Mouse (Mus musculus): ENCODE data around the gene 6430548M08Rik. TPM values are rescaled to one million over a fixed set of nuclear protein-coding genes. Genes with fewer than 3 reads are reported as not detected.

6430548M08Rik gene
- total and polyA plus RNA-seq, 3 experiments, result 6.4 to 20.0 (median 16.1) TPM

DNA sequence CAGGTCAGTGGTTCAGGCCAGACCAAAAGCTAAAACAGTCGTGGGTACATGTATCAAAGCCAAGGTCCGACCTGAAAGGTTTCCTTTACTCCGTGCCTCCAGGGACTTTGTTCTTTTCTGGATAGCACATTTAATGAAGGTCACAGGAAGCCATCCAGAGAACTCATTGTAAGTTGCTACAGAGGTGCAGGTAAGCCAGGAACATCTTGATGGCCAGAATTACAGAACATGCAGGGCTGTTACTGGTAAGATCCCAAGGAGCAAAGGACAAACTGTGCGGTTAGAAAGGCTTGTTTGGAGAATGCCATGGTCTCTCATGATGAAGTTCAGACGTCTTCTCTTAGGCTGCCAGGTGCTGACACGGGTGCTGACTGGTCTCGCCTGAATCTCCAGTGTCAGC is 2.6 kb downstream of the 6430548M08Rik start:
- WGBS, result 68% methylated on average over 7 of the region's 7 CpGs
- peaks cover 26% of the 10 kb centered on the region for H3K4me1 ChIP-seq (ENCODE audit: control insufficient read depth, insufficient read depth, low read length)
- intact Hi-C loops (cut with DNase I), result no loop called here

GRCm38 (mm10) chr8:120118162-120118561 is 4.2 kb downstream of the 6430548M08Rik start:
- intact Hi-C loops (cut with DNase I), result no loop called here
- Histone ChIP-seq H3K4me1 (ENCODE audit: control insufficient read depth, insufficient read depth, low read length) (peaks cover 23% of the 10 kb centered on the region), H3K27ac (no peak overlapping the region; the same call in 1 of the 2 replicates), H3K4me3 (no peak overlapping the region), H3K27me3 (ENCODE audit: control insufficient read depth, insufficient read depth, low read length) (no peaks in the 10 kb centered on the region), H3K9ac (ENCODE audit: low read depth, low read length) (no peak overlapping the region), H3K79me2 (replicated peaks; ENCODE audit: control insufficient read depth, insufficient read depth, low read length) (no peaks in the 10 kb centered on the region; the same call in 1 of the 2 replicates), H3K36me3 (ENCODE audit: control insufficient read depth, insufficient read depth, low read length) (no peaks in the 10 kb centered on the region)
- WGBS, result 43% methylated on average over 9 of the region's 9 CpGs
- DNase-seq, result no peak
- TF ChIP-seq EP300 (IDR thresholded peaks at IDR 0.05; ENCODE audit: insufficient read depth, low read depth, low read length), result no peak
- TF ChIP-seq CTCF (IDR thresholded peaks at IDR 0.05), result no peak
- TF ChIP-seq POLR2A (IDR thresholded peaks at IDR 0.05; ENCODE audit: insufficient read depth, low read depth, low read length), result no peak

More for the DNA sequence above, 2.6 kb downstream of the 6430548M08Rik start:
- DNase-seq, result no peak
- Histone ChIP-seq H3K4me3 (no peak overlapping the region), H3K79me2 (replicated peaks; ENCODE audit: control insufficient read depth, insufficient read depth, low read length) (no peaks in the 10 kb centered on the region; the same call in 1 of the 2 replicates), H3K36me3 (ENCODE audit: control insufficient read depth, insufficient read depth, low read length) (no peaks in the 10 kb centered on the region), H3K9ac (ENCODE audit: low read depth, low read length) (no peak overlapping the region), H3K27me3 (ENCODE audit: control insufficient read depth, insufficient read depth, low read length) (no peaks in the 10 kb centered on the region), H3K27ac (no peak overlapping the region; the same call in 1 of the 2 replicates)
- TF ChIP-seq EP300 (IDR thresholded peaks at IDR 0.05; ENCODE audit: insufficient read depth, low read depth, low read length), result no peak
- TF ChIP-seq CTCF (IDR thresholded peaks at IDR 0.05), result no peak
- TF ChIP-seq POLR2A (IDR thresholded peaks at IDR 0.05; ENCODE audit: insufficient read depth, low read depth, low read length), result no peak

- no peak overlapping the region for H3K9ac ChIP-seq (ENCODE audit: low read depth, low read length)
Measured at GRCm38 (mm10) chr8:120118847-120119246, 4.9 kb downstream of the 6430548M08Rik start.

GRCm38 (mm10) chr8:120119429-120119828 is 5.5 kb downstream of the 6430548M08Rik start:
- H3K79me2 ChIP-seq (replicated peaks; ENCODE audit: control insufficient read depth, insufficient read depth, low read length), result no peaks in the 10 kb centered on the region; the same call in 1 of the 2 replicates
- no peak overlapping the region for H3K9ac ChIP-seq (ENCODE audit: low read depth, low read length)
- H3K27me3 ChIP-seq (ENCODE audit: control insufficient read depth, insufficient read depth, low read length), result no peaks in the 10 kb centered on the region
- WGBS, result 69% methylated on average over 3 of the region's 3 CpGs
- no peaks in the 10 kb centered on the region for H3K36me3 ChIP-seq (ENCODE audit: control insufficient read depth, insufficient read depth, low read length)
- no peak for DNase-seq
- peaks cover 23% of the 10 kb centered on the region for H3K4me1 ChIP-seq (ENCODE audit: control insufficient read depth, insufficient read depth, low read length)
- intact Hi-C loops (cut with DNase I), result no loop called here
- H3K4me3 ChIP-seq, result no peak overlapping the region
- TF ChIP-seq POLR2A (IDR thresholded peaks at IDR 0.05; ENCODE audit: insufficient read depth, low read depth, low read length) (no peak), CTCF (IDR thresholded peaks at IDR 0.05) (no peak), EP300 (IDR thresholded peaks at IDR 0.05; ENCODE audit: insufficient read depth, low read depth, low read length) (no peak)
- H3K27ac ChIP-seq, result peak overlapping the region; percentile 6

More at GRCm38 (mm10) chr8:120118847-120119246, 4.9 kb downstream of the 6430548M08Rik start:
- Histone ChIP-seq H3K4me3 (no peak overlapping the region), H3K27me3 (ENCODE audit: control insufficient read depth, insufficient read depth, low read length) (no peaks in the 10 kb centered on the region), H3K4me1 (ENCODE audit: control insufficient read depth, insufficient read depth, low read length) (peaks cover 23% of the 10 kb centered on the region), H3K79me2 (replicated peaks; ENCODE audit: control insufficient read depth, insufficient read depth, low read length) (no peaks in the 10 kb centered on the region; the same call in 1 of the 2 replicates), H3K36me3 (ENCODE audit: control insufficient read depth, insufficient read depth, low read length) (no peaks in the 10 kb centered on the region), H3K27ac (no peak overlapping the region; the same call in 1 of the 2 replicates)
- no peak for DNase-seq
- intact Hi-C loops (cut with DNase I), result no loop called here
- 80% methylated on average over 5 of the region's 5 CpGs for WGBS
- TF ChIP-seq EP300 (IDR thresholded peaks at IDR 0.05; ENCODE audit: insufficient read depth, low read depth, low read length), result no peak
- TF ChIP-seq POLR2A (IDR thresholded peaks at IDR 0.05; ENCODE audit: insufficient read depth, low read depth, low read length), result no peak
- TF ChIP-seq CTCF (IDR thresholded peaks at IDR 0.05), result no peak

DNA sequence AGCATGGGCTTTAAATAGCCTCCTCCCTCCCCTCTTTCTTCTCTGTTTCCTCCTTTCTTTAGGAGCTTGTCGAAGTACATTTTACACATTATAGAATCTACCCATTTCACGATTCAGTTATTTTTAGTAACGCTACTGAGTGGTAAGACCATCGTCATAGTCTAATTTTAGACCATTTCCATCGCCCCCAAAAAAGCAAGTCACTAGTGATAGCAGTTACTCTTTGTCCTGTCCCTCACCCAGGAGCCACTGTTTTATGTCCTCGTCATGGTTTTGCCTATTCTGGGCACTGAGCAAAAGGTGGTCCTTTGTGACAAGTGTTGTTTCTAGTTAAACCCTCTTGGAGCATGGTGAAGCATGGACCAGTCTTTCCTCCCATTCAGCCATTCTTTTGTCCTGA is 6.0 kb downstream of the 6430548M08Rik start:
- TF ChIP-seq CTCF (IDR thresholded peaks at IDR 0.05), result no peak
- TF ChIP-seq POLR2A (IDR thresholded peaks at IDR 0.05; ENCODE audit: insufficient read depth, low read depth, low read length), result no peak
- no peak for TF ChIP-seq EP300 (IDR thresholded peaks at IDR 0.05; ENCODE audit: insufficient read depth, low read depth, low read length)
- intact Hi-C loops (cut with DNase I), result no loop called here
- DNase-seq, result peak in 1 of 2 experiments; percentile 18
- Histone ChIP-seq H3K36me3 (ENCODE audit: control insufficient read depth, insufficient read depth, low read length) (no peaks in the 10 kb centered on the region), H3K4me3 (no peak overlapping the region), H3K9ac (ENCODE audit: low read depth, low read length) (0 out of 2 replicates have a peak overlapping the region, but pooled peaks have one; percentile 26), H3K79me2 (replicated peaks; ENCODE audit: control insufficient read depth, insufficient read depth, low read length) (no peaks in the 10 kb centered on the region; the same call in 1 of the 2 replicates), H3K27ac (peak overlapping the region; percentile 13), H3K27me3 (ENCODE audit: control insufficient read depth, insufficient read depth, low read length) (no peaks in the 10 kb centered on the region), H3K4me1 (ENCODE audit: control insufficient read depth, insufficient read depth, low read length) (peaks cover 23% of the 10 kb centered on the region)
- WGBS, result 27% methylated on average over 6 of the region's 6 CpGs

DNA sequence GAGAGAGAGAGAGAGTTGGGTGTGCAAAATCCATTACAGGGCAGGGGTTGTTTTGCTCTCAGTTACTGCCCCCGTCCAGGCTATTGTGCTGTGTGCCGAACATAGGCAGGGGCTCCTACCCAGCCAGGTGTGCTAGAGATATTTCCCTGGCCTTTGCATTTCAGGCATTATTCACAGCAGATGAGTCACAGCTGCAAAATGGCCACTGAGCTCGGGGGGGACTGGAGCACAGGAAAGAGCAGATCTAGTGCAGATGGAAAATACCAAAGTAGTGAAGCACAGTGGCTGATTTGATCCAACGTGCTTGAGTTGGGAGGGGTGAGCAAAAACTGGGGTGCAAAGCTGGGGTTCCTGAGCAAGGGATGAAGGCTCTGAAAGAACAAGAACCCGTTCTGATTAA is 7.0 kb downstream of the 6430548M08Rik start:
- Histone ChIP-seq H3K27me3 (ENCODE audit: control insufficient read depth, insufficient read depth, low read length) (no peaks in the 10 kb centered on the region), H3K36me3 (ENCODE audit: control insufficient read depth, insufficient read depth, low read length) (no peaks in the 10 kb centered on the region), H3K4me3 (no peak overlapping the region), H3K4me1 (ENCODE audit: control insufficient read depth, insufficient read depth, low read length) (peaks cover 23% of the 10 kb centered on the region), H3K79me2 (replicated peaks; ENCODE audit: control insufficient read depth, insufficient read depth, low read length) (no peaks in the 10 kb centered on the region; the same call in 1 of the 2 replicates), H3K9ac (ENCODE audit: low read depth, low read length) (no peak overlapping the region), H3K27ac (no peak overlapping the region)
- peak in 1 of 2 experiments; percentile 19 for DNase-seq
- WGBS, result 38% methylated on average over 5 of the region's 5 CpGs
- TF ChIP-seq POLR2A (IDR thresholded peaks at IDR 0.05; ENCODE audit: insufficient read depth, low read depth, low read length) (no peak), CTCF (IDR thresholded peaks at IDR 0.05) (no peak), EP300 (IDR thresholded peaks at IDR 0.05; ENCODE audit: insufficient read depth, low read depth, low read length) (no peak)
- intact Hi-C loops (cut with DNase I), result no loop called here

Data from heart, adult 2 months (tissue).